Mouse (Mus musculus) brain, embryonic 14.5 days (tissue): ENCODE data around the gene Zfhx3.

Source experiments
- CTCF ChIP-seq: fragments of 200-500 bp; IDR thresholded peaks from 2 replicates; pipeline ENCODE4 v1.5.1; 2012; ENCODE audit warnings: inconsistent platforms, mild to moderate bottlenecking, moderate library complexity, borderline replicate concordance; ENCODE audit not compliant: insufficient read depth, insufficient read length; ENCODE audit errors: extremely low read depth
- POLR2A ChIP-seq: fragments of 200-500 bp; IDR thresholded peaks from 2 replicates; pipeline ENCODE4 v1.6.1; 2012; ENCODE audit warnings: mild to moderate bottlenecking, inconsistent platforms, borderline replicate concordance; ENCODE audit not compliant: poor library complexity, insufficient read depth, insufficient read length, severe bottlenecking; ENCODE audit errors: extremely low read depth

- TF ChIP-seq CTCF = no peak
- TF ChIP-seq POLR2A = no peak
These were observed 487 bp downstream of the Zfhx3 start for GRCm38 (mm10) chr8:107942752-107943510.
